Mouse (Mus musculus) urinary bladder, adult 2 months (tissue): ENCODE data around the gene Heg1. TPM values are rescaled to one million over a fixed set of nuclear protein-coding genes. Genes with fewer than 3 reads are reported as not detected.

Experiments
- DNase-seq: peaks from one replicate; pipeline ENCODE4 v3.0.0; 2022; ENCODE audit warnings: low spot score
- polyA plus RNA-seq: library from polyadenylated mRNA; depleted of rRNA; stranded (reverse); fragments of >200 nt; gene quantifications from 2 replicates; pipeline ENCODE4 v1.2.3, GENCODE M21; 2012

Heg1 gene
- polyA plus RNA-seq, 1 experiment = 66.3 TPM

DNA sequence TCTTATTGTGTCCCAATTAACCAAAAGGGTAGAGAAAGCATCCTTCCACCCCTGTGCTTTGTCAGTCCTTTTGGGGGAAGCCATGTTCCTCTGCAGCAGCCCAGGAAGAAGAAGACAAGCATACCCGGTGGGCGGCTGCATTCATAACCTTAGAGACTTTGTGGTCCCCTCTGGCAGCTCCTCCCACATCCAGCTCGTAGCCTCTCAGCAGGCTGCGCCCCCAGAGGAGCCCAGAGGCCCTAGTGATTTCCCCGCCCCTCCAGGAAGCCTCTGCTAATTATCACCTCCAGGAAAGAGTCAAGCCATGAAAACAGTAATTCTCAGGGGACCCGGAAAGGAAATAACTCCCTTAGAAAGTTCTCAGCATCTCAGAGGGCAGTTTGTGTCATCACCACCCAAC, 21.1 kb downstream of the Heg1 start:
- no peak for DNase-seq

GRCm38 (mm10) chr16:33706111-33706890, 22.1 kb downstream of the Heg1 start:
- DNase-seq = no peak

- DNase-seq = no peak
These were observed 23.9 kb downstream of the Heg1 start for GRCm38 (mm10) chr16:33708031-33708430.

GRCm38 (mm10) chr16:33708585-33709397, 24.6 kb downstream of the Heg1 start:
- DNase-seq = no peak

- DNase-seq = no peak
These were observed 30.1 kb downstream of the Heg1 start for GRCm38 (mm10) chr16:33714271-33714670.

DNA sequence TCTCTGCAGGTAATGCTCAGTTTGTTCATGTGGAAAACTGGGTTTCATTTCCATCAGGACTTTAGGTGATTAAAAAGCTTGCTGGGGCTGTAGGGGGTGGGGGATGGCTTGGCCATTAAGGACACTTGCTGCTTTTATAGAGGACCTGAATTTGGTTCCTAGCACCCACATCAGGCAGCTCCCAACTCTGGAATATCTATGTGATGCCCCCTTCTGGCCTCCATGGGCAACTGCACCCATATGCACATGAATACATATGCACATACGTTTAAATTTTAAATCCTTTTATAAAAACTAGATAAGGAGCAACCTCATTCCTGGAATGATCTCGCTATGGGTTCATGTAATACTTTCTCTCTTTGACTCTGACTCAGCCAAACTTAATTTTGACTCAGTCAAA, 39.1 kb downstream of the Heg1 start:
- no peak for DNase-seq

DNA sequence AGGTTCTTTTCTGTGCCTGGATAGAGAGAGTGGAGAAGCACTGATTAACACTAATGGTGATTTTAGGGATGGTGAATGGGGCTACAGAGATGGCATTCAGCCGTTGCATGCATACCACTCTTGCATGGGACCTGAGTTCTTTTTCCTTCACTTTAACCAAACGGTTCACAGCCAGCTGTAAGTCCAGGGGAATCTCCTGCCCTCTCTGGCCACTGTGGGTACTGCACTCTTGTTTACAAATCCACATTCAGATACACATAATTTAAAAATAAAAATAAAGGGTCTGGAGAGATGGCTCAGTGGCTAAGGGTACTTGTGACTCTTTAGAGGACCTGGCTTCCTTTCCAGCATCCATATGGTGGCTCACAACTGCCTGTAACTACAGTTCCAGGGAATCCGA, 39.8 kb downstream of the Heg1 start:
- no peak for DNase-seq

GRCm38 (mm10) chr16:33726261-33726660, 42.1 kb downstream of the Heg1 start:
- DNase-seq = no peak

DNA sequence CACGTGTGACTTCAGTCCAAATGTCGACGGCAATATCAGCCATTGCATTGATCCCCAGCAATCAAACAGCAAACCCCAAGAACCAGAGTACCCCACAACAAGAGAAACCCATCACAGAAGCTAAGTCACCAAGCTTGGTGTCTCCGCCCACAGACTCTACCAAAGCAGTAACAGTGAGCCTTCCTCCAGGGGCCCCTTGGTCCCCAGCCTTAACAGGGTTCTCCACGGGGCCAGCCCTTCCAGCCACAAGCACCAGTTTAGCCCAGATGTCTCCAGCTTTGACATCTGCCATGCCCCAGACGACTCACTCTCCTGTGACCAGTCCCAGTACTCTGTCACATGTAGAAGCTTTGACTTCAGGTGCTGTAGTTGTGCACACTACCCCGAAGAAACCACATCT, 42.7 kb downstream of the Heg1 start:
- DNase-seq = no peak

DNA sequence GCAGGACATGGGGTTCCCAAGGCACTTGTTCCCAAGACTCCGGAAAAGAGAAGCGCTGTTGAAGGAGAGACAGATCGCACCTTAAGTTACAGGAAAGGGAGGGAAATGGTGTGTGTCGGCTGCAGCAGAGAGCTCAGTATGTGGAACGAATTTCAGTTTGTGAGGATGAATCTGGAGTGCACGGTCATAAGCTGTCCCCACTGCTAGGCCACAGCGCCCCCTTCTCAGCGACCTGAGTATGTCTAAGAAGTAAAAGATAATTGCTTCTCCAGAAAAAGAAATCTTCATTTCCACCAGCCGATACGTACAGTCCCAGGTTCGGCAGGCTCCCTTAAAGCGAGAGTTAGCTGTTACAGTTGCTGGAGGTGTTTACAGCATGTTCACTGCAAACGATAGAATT, 44.3 kb downstream of the Heg1 start:
- no peak for DNase-seq

- DNase-seq = no peak
These were observed 47.1 kb downstream of the Heg1 start for GRCm38 (mm10) chr16:33731291-33731690.

- DNase-seq = no peak
These were observed 48.1 kb downstream of the Heg1 start for GRCm38 (mm10) chr16:33732237-33732749.

DNA sequence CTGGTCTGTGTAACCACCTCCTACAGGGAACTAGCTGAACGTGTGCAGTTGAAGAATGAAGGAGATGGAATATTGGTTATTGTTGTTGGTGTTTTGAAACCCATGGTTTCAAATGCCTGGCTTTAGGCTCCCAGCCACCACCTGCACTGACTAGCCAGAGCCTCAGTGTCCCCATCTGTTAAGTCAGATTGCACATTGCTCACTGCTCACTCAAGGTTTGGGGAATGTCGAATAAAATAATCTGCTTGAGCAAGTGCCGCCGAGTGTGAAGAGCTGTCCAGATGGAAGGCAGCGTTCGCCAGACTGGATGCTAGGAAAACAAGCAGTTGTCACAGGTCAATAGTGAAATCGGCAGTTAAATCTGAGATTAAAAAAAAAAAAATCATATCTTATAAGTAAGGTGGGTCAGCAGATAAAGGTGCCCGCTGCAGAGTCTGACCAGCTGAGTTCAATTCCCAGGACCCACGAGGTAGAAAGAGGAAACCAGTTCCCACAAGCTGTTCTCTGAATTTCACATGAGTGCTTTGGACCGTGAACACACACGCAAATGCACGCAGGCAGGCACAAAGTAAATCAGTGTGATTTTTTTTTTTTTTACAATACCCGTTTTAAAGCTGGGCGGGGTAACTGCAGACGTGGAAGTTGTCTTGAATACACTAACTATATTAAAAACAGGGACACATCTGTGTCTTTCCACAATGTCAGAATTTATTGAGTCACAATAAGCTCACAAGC, 48.8 kb downstream of the Heg1 start:
- DNase-seq = no peak

DNA sequence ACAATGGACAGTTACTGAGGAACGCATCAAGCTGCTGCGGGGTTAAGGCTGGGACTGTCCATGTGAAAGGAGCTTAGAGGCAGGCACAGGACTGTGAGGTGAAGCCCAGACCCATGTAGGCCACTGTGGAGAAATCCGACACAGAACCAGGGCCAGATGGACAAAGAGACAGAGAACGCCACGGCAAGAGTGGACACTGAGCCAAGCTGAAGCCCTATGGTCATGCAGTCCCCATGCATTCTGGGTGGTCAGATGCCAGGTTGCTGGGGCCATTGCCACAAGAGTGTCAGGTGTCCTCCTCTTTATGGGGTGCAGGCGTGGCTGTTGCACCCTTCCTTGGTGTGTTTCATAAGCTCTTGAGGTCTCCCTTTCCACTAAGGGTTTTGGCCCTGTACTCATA, 49.7 kb downstream of the Heg1 start:
- no peak for DNase-seq

GRCm38 (mm10) chr16:33734545-33734944, 50.4 kb downstream of the Heg1 start:
- DNase-seq = no peak

DNA sequence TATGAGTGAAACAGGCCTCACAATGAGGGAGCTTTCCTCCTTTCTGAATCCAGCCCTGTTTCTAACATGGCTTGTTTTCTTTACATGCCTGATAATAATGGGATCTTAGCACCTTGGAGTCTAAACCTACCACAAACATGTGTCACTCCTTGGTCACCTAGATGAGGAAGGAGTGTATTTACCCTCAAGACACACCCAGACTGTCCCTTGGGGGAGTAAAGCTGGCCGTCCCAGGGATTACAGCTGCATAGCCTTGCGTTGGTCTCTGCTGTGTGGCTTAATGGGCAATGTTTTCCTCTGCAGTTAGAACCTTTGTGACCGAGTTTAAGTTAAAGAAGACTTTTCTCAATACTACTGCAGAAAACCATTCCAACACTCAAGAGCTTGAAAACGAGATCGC, 51.1 kb downstream of the Heg1 start:
- DNase-seq = no peak

DNA sequence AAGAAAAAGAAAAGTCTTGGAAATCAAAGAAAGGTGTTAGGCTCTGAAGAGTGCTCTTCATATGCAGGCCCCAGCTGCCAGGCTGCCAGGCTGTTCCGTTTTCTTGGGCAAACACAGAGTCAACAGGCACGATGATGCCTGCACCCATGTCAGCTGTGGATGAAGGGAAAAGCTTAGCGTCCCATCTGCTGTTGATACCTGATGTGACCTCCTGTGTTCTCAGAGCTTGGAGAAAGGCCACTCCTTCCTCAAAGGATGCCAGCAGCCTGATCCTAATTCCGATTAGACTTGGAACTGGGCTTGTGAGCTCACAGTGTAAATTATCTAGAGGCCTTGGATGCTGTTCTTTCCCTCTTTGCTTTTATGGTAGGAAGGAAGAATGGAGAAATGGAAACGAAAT, 51.6 kb downstream of the Heg1 start:
- no peak for DNase-seq

DNA sequence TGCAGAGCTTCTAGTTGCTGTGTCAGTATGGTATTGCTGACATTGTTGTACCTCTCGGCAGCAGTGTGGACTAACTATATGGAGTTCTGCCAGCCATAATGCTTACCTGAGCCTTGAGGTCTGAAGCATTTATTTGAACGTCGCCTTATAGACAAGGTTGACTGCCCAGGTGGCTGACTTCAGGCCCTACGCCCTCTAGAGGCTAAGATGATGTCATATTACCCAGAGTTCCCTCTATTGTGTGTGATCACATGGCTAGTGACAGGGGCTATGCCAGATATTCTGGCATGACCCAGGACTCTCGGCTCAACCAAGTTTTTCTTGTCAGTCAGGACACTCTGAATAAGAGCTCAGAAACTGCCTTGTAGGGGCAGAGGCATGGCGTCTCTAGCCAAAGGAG, 52.6 kb downstream of the Heg1 start:
- DNase-seq = no peak

DNA sequence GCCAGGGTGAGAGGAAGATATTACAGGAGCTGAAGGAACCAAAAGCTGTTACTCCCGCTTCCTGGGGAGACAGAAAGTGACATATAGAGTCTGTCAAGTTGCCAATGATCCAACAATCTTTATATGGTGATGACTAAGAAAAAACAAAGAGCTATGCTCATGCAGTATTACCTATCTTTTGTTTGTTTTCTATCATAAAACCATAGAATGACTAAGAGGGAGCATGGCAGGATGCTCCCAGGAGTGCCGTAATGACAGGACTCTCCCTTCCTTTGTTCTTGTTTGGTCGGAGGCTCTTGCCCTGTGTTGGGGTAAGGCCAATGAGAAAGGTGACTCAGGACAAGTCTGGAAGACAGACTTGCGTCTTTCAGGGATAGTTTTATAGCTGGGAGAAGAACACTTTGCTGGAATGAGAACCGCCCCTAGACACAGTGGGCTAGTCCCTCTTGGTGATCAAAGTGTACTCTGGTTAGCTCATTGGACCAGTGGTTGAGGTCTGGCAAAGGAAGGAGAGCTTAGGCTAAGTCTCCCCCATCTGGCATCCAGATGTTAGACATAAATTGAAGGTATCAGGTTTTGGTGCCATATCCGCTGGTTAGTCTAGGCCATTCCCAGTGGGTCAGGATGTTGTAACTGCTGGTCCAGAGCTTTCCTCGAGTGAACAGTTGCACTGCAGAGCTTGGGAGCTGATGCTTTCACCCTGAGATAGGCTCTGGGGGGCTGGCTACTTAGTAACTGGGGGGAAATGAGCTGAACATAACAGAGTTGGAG, 55.0 kb downstream of the Heg1 start:
- no peak for DNase-seq

DNA sequence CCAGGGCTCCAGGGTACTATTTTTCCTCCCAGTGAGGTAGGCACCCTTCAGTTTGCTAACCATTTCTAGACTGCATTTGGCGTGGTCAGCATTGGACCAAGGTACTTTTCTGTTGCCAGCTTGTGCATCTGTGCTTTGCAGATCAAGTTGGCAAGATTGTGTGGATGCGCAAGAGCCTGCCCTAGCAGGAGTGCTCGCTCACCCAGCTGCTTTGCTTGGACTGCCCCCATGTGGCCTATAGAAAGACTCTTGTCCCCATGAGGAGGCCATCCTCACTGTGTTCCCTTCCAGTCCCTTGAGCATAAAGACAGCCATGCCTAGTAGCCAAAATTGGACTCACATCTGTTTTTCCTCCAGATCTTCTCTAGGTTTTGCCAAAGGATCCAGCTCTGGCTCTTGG, 55.6 kb downstream of the Heg1 start:
- DNase-seq = no peak

- DNase-seq = no peak
These were observed 56.2 kb downstream of the Heg1 start for GRCm38 (mm10) chr16:33740416-33740815.

GRCm38 (mm10) chr16:33741795-33742194, 57.6 kb downstream of the Heg1 start:
- DNase-seq = no peak
